Mouse (Mus musculus) kidney, adult 9 months (tissue): ENCODE measurements around the gene Pvr.
A peak's percentile ranks its signal among the peaks of the same experiment; 100 is the strongest.

Source experiments
- DNase-seq: peaks from one replicate; pipeline ENCODE4 v3.0.0; 2022

Pvr gene

DNA sequence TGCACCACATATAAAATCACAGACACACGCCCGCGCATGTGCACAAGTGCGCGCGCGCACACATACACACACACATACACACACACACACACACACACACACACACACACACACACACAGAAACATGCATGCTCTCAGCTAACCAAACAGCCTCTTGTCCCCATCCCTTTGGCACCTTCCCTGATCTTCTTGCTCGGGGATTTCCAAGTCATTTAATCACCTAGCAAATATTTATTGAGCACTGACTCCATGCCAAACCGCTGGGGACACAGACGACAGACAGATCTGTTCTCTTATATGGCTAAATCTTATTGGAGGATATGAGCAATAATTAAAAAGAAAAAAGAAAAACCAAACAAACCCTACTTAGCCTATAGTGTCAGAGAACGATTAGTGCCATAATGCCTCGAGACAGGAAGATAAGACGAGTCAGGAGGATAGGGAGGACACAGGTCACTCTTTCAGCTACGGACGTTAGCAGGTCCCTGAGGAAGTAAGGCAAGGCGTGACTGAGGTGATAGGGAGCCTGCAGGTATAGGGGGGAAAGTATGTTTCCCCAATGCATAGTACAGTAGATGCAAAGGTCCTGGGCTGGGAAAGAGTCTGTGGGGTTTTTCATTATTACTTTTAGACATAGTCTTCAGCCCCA, 53.1 kb downstream of the Pvr start:
- DNase-seq, result no peak

DNA sequence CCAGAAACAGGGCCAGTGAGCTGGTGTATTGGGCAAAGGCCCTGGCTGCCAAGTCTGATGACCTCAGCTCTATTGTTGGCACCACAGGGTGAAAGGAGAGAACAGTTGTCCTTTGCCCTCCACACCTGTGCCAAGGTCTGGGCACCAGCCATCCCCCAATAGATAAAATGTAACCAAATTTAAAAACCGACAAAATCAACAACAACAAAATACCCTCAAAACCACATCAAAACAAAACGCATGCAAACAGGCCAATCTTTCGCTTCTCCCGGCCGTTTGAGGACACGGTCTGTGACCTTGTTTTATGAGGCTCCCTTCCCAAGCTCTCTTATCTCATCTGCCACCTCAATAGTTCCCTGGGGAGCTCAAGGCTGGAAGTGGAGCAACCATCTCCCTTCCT, 54.5 kb downstream of the Pvr start:
- peak; percentile 84 for DNase-seq

DNA sequence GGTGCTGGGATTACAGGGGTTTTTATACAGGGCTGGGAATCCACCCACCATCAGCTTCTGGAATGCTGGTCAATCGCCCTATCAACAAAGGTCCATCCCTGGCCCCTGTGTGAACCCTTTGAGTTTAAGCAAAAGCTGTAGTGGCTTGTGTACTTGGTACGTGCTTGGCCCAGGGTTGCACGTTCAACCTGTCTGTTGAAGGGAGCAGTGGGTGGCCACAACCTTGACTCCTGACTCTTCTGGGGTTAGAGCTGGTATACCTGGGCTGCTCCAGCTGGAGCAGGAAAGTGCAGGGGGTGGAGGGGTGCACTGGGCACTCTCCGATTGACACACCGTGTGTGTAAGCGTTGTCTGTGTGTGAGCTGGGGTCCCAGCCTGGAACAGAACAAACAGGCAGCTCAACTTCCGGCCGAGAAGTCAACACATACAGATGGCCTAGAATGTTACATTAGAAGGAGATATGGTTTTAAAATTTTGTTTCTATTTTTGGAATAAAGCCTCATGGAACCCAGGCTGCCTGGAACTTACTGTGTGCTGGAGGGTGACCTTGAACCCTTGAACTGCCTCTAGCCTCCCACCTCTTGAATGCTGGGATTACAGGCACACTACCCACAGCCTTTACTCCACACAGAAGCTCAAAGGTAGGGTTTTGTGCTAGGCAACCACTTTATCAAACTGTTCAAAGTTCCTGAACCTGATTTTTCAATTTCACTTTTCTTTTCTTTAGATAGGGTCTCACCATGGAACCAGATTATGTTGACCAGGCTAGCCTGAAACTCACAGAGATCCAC, 55.5 kb downstream of the Pvr start:
- DNase-seq, result no peak

DNA sequence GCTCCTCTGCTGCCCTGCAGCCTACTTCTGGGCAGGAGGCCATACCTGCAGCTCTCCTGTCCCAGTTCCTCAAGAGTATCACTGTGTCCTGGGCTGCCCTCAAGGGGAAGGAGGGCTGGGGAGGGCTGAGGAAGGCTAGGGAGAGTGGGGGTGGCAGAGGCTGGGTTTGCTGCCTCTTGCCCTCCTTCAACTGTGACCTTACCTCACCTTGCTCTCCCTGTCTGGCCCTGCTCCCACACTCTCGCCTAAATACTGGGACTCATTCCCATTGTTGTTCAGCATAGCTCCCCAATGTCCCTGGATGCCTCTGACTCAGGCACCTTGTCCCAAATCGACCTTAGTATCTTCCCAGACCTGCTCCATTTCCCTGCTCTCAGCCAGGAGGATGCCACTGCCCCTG, 56.7 kb downstream of the Pvr start:
- no peak for DNase-seq

DNA sequence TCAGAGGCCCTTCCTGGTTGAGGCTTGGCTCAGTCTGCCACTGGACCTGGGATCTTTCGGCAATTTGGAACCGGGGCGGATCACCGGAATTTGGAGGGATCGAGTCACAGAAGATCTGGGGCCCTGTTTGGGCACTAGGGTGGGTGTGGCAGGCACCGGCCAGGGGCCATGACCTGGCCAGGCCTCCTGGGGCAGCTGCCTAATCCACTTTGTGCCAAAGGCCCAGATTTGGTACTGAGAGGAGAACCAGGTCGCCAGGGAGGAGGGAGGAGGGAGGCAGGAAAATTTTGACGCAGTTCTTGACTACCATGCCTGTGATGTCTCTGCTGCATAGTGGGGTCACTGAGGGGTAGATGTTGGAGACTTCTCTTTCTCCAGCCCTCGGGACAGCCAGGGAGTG, 59.8 kb downstream of the Pvr start, which contains the start of gene Ceacam16:
Gene Ceacam16 (minus strand): TSS at position 101 of the 400 bp plus-strand sequence.
- DNase-seq, result no peak

DNA sequence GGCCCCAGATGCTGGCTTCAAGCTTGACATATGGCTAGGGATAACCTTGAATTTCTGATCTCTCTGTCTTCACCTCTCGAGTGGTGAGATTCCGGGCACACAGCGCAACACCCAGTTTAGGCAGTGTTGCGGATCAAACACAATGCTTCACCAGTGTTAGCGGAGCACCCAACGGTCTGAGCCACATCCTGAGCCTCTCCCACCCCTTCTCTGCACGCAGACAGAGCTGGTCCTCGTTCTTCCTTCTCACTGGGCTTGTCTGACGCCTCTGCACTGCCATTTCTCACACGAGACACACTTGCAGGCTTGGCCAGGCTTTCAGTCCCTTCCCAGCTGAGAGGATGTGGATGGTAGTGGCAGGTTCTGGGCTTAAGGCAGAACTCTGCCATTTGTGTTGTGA, 61.2 kb downstream of the Pvr start:
- DNase-seq, result no peak

DNA sequence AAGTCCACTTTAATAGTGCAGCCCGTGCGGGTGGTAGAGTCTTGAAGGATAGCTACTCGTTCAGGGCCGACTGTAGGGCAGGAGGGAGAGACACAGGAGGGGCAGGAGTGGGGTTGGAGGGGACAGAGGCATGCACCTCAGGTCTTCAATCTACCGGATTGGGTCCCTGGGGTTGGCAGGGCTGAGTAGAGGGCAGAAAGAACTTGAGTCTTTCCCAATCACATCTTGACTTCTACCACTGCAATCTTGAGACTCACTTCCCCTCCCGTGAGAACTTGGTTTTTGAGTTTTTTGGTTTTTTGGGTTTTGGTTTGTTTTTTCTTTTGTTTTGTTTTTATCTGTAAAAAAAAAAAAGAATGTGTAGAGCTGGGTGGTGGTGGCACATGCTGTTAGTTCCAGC, 64.7 kb downstream of the Pvr start:
- no peak for DNase-seq

DNA sequence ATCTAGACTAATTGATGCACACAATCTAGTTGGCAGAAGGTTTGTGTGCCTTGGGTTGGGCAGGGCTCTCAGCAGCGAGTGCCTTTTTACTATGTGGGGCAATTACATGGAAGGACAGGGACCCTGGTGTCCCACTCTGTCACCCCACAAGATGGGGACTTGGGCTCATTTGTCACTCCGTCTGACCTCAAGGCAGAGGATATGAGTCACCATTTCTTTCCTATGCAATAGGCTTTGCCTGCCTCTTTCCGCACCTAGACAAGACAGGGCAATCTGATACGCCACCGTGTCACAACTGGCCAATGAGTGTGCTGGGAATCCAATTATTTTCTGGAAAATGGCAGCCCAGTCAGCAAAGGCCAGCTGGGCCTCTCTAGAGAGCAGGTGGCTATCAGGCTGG, 65.3 kb downstream of the Pvr start:
- DNase-seq, result no peak
